In genomic region chr7:39898268-39898667, GRCm38 (mm10) we compare ENCODE assay signal across 16 mouse cellular contexts.
A peak's percentile ranks its signal among the peaks of the same experiment; 100 is the strongest.
DNase-seq lines count a peak whose midpoint lies in the region; ATAC-seq and TF ChIP-seq lines count a peak whose summit lies in the region.
"Had no signal": no experiment of that assay in that cellular context is flagged by ENCODE, and none has a peak within 500 bp of the region (broad histone marks: within the 10 kb centered on the region; RNA-seq: fewer than 3 reads in every experiment).

No protein-coding gene starts in this region.

- POLR2A ChIA-PET in Patski (lab: Charles Lee): interaction anchor here (0.7 kb wide), 1 partner anchor 390 kb away, joined by 3 read pairs; no protein-coding TSS in a partner anchor

- in situ Hi-C loops in Patski (cut with MboI; ENCODE audit: low pct_unique_long_range_greater_than_20kb): no loop called here

- ATAC-seq in Patski: no peak

- peak; percentile 3 for DNase-seq in cerebellum, postnatal 14 days
- no peak for DNase-seq in cerebellum, adult 11 months
- no peak for DNase-seq in layer of hippocampus, adult 2 months (ENCODE audit: low spot score in 2 of 2)
- no peak for DNase-seq in layer of hippocampus, postnatal 14 days (ENCODE audit: low spot score in 2 of 2)
- peak; percentile 40 for DNase-seq in 3T3-L1 (ENCODE audit: low read depth, low spot score)
- DNase-seq in Patski (ENCODE audit: low read depth, low spot score): no peak
- DNase-seq in thymus, postnatal 4 days: no peak
- DNase-seq in testis, postnatal 10 days (ENCODE audit: low spot score): no peak
- DNase-seq: cerebellum, postnatal 25 days; lung, adult 2 months; thymus, adult 2 months had no signal

- no peak overlapping the region for H3K4me3 ChIP-seq in layer of hippocampus, adult 2 months
- H3K4me3 ChIP-seq: midbrain, embryonic 12.5 days; myocyte; neural tube, embryonic 15.5 days had no signal

- CTCF ChIA-PET in Patski (lab: Charles Lee): interaction anchor here (1.5 to 1.7 kb wide), 2 partner anchors 10 to 26 kb away, joined by 3 to 4 read pairs; no protein-coding TSS in a partner anchor

- no peak overlapping the region for H3K27ac ChIP-seq in layer of hippocampus, adult 2 months
- H3K27ac ChIP-seq: kidney, postnatal 0 days; macrophage; midbrain, embryonic 12.5 days; neural tube, embryonic 15.5 days had no signal

- no peaks in the 10 kb centered on the region for H3K27me3 ChIP-seq in Patski
- H3K27me3 ChIP-seq: midbrain, embryonic 12.5 days; neural tube, embryonic 15.5 days had no signal

- peak; percentile 53 for TF ChIP-seq CTCF in layer of hippocampus, adult 2 months (conservative IDR thresholded peaks at IDR 0.05)
- peak; percentile 59 for TF ChIP-seq CTCF in Patski (IDR thresholded peaks at IDR 0.05)

Comparison
In these comparisons a context has a peak if more than half of its experiments do, and no peak if none do; other contexts are left out.
1. DNase-seq: peak in cerebellum, postnatal 14 days (2 of 2) and 3T3-L1 (single experiment); none in cerebellum, adult 11 months (single experiment), layer of hippocampus, adult 2 months (0 of 2), layer of hippocampus, postnatal 14 days (0 of 2), Patski (single experiment), thymus, postnatal 4 days (single experiment) and testis, postnatal 10 days (single experiment).